Mouse (Mus musculus) embryonic facial prominence, embryonic 13.5 days (tissue): ENCODE results near the gene Vmo1. TPM values are rescaled to one million over a fixed set of nuclear protein-coding genes. Genes with fewer than 3 reads are reported as not detected.
"Not testable (repeated sequence)": the region's sequence is repeated elsewhere in the genome, so short reads cannot be mapped to it uniquely, and the experiment has no call there.

Experiments
- ATAC-seq: fragments of 200-750 bp; cut with Nextera tagmentation; 2 replicates; pipeline ENCODE4 v1.8.0; 2017; ENCODE audit warnings: low read depth; ENCODE audit not compliant: insufficient number of reproducible peaks, insufficient read depth, low FRiP score, low TSS enrichment
- H3K27ac ChIP-seq: fragments of 300-500 bp; sonication (generic); 2 replicates; pipeline ENCODE4 v1.5.1; 2015; ENCODE audit warnings: moderate library complexity, mild to moderate bottlenecking, inconsistent platforms
- H3K27me3 ChIP-seq: fragments of 300-500 bp; sonication (generic); 2 replicates; pipeline ENCODE4 v1.6.1; 2015; ENCODE audit warnings: mild to moderate bottlenecking, inconsistent platforms
- H3K36me3 ChIP-seq: fragments of 300-500 bp; sonication (generic); 2 replicates; pipeline ENCODE4 v1.6.1; 2015; ENCODE audit warnings: mild to moderate bottlenecking, inconsistent platforms
- H3K4me1 ChIP-seq: fragments of 300-500 bp; sonication (generic); 2 replicates; pipeline ENCODE4 v1.6.1; 2015; ENCODE audit warnings: inconsistent platforms
- H3K4me2 ChIP-seq: fragments of 300-500 bp; sonication (generic); 2 replicates; pipeline ENCODE4 v1.6.1; 2015; ENCODE audit warnings: moderate library complexity, mild to moderate bottlenecking, inconsistent platforms
- H3K4me3 ChIP-seq: fragments of 300-500 bp; sonication (generic); 2 replicates; pipeline ENCODE4 v1.5.1; 2015; ENCODE audit warnings: mild to moderate bottlenecking, inconsistent platforms
- H3K9ac ChIP-seq: fragments of 300-500 bp; sonication (generic); 2 replicates; pipeline ENCODE4 v1.6.1; 2015; ENCODE audit warnings: mild to moderate bottlenecking, inconsistent platforms
- H3K9me3 ChIP-seq: fragments of 300-500 bp; sonication (generic); 2 replicates; pipeline ENCODE4 v1.6.1; 2016; ENCODE audit warnings: inconsistent platforms
- WGBS: fragments of 180-500 bp; shearing (Covaris S2); methylation state at CpG from one replicate; pipeline ENCODE4 v1.1.7; 2015; ENCODE audit warnings: mixed read lengths; 5-methylcytosine and 5-hydroxymethylcytosine counted together
- polyA plus RNA-seq: library from polyadenylated mRNA; unstranded; fragments of >200 nt; fragmentation: Nextera tagmentation; extraction: Ambion mirVana; gene quantifications from 2 replicates; pipeline ENCODE4 v1.2.1, GENCODE M21; 2015

Vmo1 gene
- polyA plus RNA-seq, 1 experiment from 2014 or later, result not detected

DNA sequence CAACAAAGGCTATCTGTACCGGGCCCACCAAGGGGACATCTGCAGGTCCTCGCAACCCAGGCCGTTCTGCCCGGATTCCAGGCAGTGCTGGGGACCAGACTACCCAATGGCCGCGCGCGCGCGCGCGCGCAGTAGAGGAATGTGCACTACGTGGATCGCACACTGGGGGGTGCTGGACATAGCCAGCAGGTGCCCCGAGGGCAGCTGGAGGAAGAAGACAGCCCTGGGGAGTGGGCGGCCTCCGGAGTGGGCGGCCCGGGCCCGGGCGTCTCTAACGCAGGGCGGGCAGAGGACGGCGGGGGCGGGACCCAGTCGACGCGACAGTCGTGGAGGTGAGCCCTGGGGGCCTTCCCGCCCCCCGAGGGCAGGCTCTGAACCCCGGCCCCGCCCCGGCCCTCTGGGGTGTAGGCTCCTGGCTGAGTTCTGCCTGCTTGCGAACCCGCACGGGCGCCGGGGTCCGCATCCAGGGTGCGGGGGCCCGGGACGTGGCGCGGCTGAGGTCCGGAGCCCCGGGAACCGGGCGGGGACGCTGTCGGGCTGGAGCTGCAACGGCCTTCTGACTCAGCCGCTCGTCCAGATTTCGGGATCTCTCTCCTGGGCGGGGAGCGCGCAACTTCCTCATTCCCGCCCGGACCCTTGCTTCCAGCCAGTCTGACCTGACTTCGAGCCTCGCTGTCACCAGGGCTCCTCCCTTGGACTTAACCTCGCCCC lies 25.6 kb upstream of the Vmo1 start, which contains the start of gene Pld2:
Gene Pld2, plus strand, starts transcription at position 188 of the 711 bp plus-strand sequence.
- peak within 1 kb of the TSS; percentile 67 for H3K4me3 ChIP-seq
- under 1% methylated on average over 61 of the region's 65 CpGs for WGBS
- ATAC-seq, result peak; percentile 85
- no peak within 1 kb of the TSS for H3K27ac ChIP-seq
- H3K9ac ChIP-seq, result peak within 1 kb of the TSS; percentile 78
- peaks cover 41% of the 10 kb centered on the region for H3K27me3 ChIP-seq
- H3K36me3 ChIP-seq, result no peaks in the 10 kb centered on the region
- H3K4me1 ChIP-seq, result peaks cover 12% of the 10 kb centered on the region; the same call in 1 of the 2 replicates
- peak within 1 kb of the TSS; percentile 92 for H3K4me2 ChIP-seq
- no peaks in the 10 kb centered on the region for H3K9me3 ChIP-seq

DNA sequence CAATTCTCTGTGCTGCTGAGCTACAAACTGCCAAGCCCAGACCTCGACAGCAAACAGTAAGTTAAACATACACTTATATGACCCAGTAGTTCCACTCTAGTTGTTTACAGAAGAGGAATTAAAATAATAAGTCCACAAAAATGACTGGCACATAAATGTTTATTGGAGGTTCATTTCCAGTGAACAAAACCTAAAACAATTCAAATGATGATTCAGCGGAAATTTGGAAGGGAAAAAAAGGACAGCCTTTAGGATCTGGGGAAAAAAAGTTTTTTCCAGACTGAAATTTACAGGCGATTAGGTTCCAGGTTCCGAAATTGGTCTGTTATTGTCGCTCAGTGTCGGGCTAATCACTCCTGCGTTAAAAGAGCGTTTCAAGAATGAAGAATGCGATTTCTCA lies 25.0 kb upstream of the Vmo1 start:
- no peak overlapping the region for H3K27ac ChIP-seq
- peak overlapping the region; percentile 67 for H3K4me3 ChIP-seq
- peak overlapping the region; percentile 92 for H3K4me2 ChIP-seq
- H3K4me1 ChIP-seq, result peaks cover 12% of the 10 kb centered on the region; the same call in 1 of the 2 replicates
- H3K27me3 ChIP-seq, result peaks cover 41% of the 10 kb centered on the region
- H3K9me3 ChIP-seq, result no peaks in the 10 kb centered on the region
- no peak for ATAC-seq
- H3K36me3 ChIP-seq, result no peaks in the 10 kb centered on the region
- 17% methylated on average over 9 of the region's 9 CpGs for WGBS
- peak overlapping the region; percentile 78 for H3K9ac ChIP-seq

DNA sequence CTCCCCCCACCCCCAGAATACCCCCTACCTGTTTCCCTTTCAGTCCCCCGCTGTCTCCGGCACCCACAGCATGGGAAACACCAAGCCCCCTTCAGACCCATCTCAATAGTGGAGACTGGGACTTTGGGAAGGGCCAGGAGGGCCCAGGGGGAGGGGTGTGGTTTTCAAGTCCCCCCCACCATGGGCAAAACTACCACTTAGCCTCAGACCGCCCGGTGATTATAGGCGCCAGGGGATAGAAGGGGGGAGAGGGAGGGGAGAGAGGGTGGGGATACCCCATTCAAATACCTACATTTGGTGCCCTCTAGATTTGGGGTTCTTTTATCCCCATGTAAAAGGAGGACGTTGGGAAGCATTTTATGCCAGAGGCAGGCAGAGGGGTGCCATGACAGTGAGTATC lies 18.4 kb upstream of the Vmo1 start, which contains the start of gene Gm40193:
Gene Gm40193, minus strand, starts transcription at position 101 of the 400 bp plus-strand sequence.
- 79% methylated on average over 6 of the region's 6 CpGs for WGBS
- no peak for ATAC-seq
- no peak within 1 kb of the TSS for H3K4me2 ChIP-seq
- H3K4me1 ChIP-seq, result no peaks in the 10 kb centered on the region
- no peak within 1 kb of the TSS for H3K27ac ChIP-seq
- no peaks in the 10 kb centered on the region for H3K9me3 ChIP-seq
- no peak within 1 kb of the TSS for H3K9ac ChIP-seq
- H3K4me3 ChIP-seq, result no peak within 1 kb of the TSS
- H3K27me3 ChIP-seq, result no peaks in the 10 kb centered on the region
- peaks cover 14% of the 10 kb centered on the region for H3K36me3 ChIP-seq

DNA sequence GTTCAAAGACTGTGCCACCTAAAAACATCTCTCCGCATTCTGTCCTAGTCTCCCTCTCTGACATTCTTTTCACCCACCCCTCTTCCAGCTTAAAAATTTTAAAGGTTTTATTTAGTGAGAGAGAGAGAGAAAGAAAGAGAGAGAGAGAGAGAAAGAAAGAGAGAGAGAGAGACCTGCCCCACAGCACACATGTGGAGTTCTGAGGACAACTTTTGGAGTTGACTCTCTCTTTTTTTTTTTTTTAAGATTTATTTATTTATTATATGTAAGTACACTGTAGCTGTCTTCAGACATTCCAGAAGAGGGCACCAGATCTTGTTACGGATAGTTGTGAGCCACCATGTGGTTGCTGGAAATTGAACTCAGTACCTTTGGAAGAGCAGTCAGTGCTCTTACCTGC lies 16.6 kb upstream of the Vmo1 start:
- 80% methylated on average over 2 of the region's 2 CpGs for WGBS
- H3K4me2 ChIP-seq, H3K9ac ChIP-seq, H3K4me3 ChIP-seq, H3K27me3 ChIP-seq, ATAC-seq, H3K4me1 ChIP-seq, H3K27ac ChIP-seq, H3K9me3 ChIP-seq: not testable (repeated sequence)
- H3K36me3 ChIP-seq, result peaks cover 32% of the 10 kb centered on the region

DNA sequence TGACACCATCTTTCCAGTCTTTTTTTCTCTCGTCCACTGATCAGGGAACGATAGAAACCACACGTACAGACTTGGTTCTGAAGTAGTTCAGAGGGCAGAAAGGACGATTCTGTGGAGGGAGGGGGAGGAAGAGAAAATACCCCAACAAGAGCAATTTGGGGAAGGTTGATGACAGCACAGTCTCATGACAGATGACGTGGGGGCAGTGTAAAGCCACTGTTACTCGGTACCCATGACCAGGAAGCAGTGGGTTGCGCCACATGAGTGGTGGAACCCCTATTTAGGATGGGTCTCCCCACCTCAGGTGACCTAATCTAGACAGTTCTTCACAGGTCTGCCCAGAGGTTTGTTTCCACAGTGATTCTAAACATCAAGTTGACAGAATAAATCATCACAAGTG lies 14.2 kb upstream of the Vmo1 start:
- H3K27ac ChIP-seq, result no peak overlapping the region
- no peak for ATAC-seq
- no peaks in the 10 kb centered on the region for H3K9me3 ChIP-seq
- no peak overlapping the region for H3K9ac ChIP-seq
- no peaks in the 10 kb centered on the region for H3K27me3 ChIP-seq
- H3K4me1 ChIP-seq, result peaks cover 10% of the 10 kb centered on the region
- 92% methylated on average over 7 of the region's 7 CpGs for WGBS
- peaks cover 33% of the 10 kb centered on the region for H3K36me3 ChIP-seq
- no peak overlapping the region for H3K4me2 ChIP-seq
- H3K4me3 ChIP-seq, result no peak overlapping the region

DNA sequence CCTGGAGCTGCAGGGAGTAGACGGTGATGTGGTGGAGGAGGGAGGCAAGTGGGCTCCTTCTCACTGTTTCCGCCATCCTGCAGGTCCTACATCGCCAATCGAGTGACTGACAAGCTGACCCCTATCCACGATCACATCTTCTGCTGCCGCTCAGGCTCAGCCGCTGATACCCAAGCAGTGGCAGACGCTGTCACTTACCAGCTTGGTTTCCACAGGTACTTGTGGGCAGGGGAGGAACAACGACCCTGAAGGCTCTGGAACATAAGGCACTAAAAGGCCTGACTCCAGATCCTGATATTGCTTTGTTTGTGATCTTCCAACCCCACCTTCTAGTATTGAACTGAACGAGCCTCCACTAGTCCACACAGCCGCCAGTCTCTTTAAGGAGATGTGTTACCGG lies 11.8 kb upstream of the Vmo1 start:
- Histone ChIP-seq H3K9ac (peak overlapping the region; percentile 78), H3K36me3 (peaks cover 33% of the 10 kb centered on the region), H3K4me3 (peak overlapping the region; percentile 70), H3K27ac (no peak overlapping the region), H3K4me1 (peaks cover 10% of the 10 kb centered on the region), H3K9me3 (no peaks in the 10 kb centered on the region), H3K27me3 (no peaks in the 10 kb centered on the region), H3K4me2 (peak overlapping the region; percentile 80)
- 88% methylated on average over 12 of the region's 12 CpGs for WGBS
- ATAC-seq, result no peak

DNA sequence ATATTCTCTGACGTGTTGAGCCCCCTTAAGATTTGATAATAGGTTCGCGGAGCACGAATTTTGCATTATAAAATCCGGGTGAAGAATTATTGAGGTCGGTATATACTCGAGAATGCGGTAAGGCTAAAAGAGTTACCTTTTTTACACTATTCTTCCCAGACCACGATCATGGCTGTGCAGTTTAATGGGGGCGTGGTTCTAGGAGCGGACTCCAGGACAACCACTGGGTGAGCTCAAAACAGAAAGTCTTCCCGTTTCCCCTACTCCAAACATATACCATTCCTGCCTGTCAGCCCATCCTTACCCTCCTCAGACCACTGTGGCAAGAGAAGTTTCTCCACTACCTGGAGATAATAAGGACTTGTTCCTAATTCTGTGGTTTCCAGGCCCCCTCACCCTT lies 11.3 kb upstream of the Vmo1 start:
- no peak for ATAC-seq
- peaks cover 33% of the 10 kb centered on the region for H3K36me3 ChIP-seq
- H3K27me3 ChIP-seq, result peaks cover 1% of the 10 kb centered on the region
- H3K4me3 ChIP-seq, result peak overlapping the region; percentile 70
- WGBS, result under 1% methylated on average over 12 of the region's 12 CpGs
- H3K9ac ChIP-seq, result peak overlapping the region; percentile 78
- H3K27ac ChIP-seq, result no peak overlapping the region; the same call in 1 of the 2 replicates
- H3K4me1 ChIP-seq, result peaks cover 10% of the 10 kb centered on the region
- H3K9me3 ChIP-seq, result no peaks in the 10 kb centered on the region
- H3K4me2 ChIP-seq, result peak overlapping the region; percentile 80

DNA sequence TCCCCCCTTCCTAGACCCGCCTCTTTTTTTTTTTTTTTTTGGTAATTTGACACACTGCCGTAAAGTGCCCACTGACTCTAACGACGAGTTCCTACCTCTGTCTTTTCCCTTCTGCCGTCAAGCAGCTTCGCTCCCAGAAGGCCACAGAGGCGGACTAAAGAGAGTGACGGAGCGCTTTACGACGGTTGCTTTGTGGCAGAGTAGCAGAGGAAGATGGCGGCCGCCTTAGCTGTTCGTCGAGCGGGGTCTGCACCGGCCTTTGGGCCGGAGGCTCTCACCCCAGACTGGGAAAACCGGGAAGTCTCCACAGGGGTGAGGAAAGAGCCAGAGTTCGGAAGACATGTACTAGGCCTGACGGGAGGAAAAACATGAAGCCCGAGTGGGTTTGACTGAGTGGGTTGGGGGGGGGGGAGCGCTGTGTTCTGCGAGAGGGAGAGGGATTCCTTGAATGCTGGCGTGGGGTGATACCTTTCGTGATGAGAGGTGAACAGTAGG lies 10.8 kb upstream of the Vmo1 start, which contains the start of gene Psmb6:
Gene Psmb6, plus strand, starts transcription at position 184 of the 495 bp plus-strand sequence.
- H3K4me2 ChIP-seq, result peak within 1 kb of the TSS; percentile 80
- H3K9ac ChIP-seq, result peak within 1 kb of the TSS; percentile 78
- peaks cover 33% of the 10 kb centered on the region for H3K36me3 ChIP-seq
- H3K27me3 ChIP-seq, result peaks cover 5% of the 10 kb centered on the region
- WGBS, result under 1% methylated on average over 25 of the region's 26 CpGs
- H3K27ac ChIP-seq, result no peak within 1 kb of the TSS; the same call in 1 of the 2 replicates
- peak within 1 kb of the TSS; percentile 70 for H3K4me3 ChIP-seq
- no peaks in the 10 kb centered on the region for H3K9me3 ChIP-seq
- peak; percentile 91 for ATAC-seq
- peaks cover 15% of the 10 kb centered on the region for H3K4me1 ChIP-seq

DNA sequence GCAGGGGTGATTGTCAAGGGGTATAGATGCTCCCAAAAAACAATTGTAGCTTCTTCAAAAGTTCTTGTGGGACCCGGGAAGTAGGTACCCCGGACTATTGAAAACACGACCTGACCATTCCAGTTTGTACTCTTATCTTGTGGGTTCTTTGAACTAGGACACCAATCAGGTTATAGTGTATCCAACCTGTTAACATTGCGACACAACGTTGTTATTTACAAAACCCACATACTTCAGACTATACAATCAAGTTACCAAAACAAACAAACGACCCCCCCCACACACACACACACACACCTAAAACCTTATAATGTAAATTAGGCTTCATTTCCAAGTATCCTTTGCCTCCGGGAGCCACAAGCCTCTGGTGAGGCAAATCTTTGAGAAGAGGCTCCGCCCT lies 10.4 kb upstream of the Vmo1 start:
- Histone ChIP-seq H3K4me1 (peaks cover 20% of the 10 kb centered on the region), H3K36me3 (peaks cover 33% of the 10 kb centered on the region), H3K27me3 (peaks cover 9% of the 10 kb centered on the region), H3K4me3 (peak overlapping the region; percentile 70), H3K4me2 (peak overlapping the region; percentile 56), H3K9me3 (no peaks in the 10 kb centered on the region), H3K27ac (no peak overlapping the region), H3K9ac (peak overlapping the region; percentile 59)
- no peak for ATAC-seq
- WGBS, result 5% methylated on average over 8 of the region's 8 CpGs

DNA sequence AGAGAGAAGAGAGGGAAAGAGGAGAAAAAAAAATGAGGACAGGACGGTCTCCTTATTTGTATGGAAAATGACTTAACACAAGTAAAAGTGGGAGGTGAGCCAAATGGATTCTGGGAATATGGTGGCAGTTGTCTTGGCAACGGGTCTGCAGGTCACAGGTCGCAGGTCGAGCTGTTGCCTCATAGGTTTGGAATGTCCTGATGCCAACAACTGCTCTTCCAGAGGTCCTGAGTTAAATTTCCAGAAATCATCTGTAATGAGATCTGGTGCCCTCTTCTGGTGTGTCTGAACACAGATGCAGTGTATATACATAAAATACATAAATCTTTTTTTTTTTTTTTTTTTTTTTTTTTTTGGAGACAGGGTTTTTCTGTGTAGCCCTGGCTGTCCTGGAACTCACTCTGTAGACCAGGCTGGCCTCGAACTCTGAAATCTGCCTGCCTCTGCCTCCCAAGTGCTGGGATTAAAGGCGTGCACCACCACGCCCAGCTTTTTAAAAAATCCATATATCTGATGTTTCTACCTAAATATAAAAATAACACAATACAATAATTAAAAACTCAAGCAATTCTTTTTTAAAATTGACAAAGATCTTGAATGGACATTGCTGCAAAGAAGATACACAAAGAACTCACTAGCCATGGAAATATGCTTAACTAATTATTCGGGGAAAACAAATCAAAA lies 9.0 kb upstream of the Vmo1 start:
- H3K9ac ChIP-seq, H3K4me2 ChIP-seq, H3K9me3 ChIP-seq, H3K4me3 ChIP-seq, ATAC-seq, H3K27ac ChIP-seq: not testable (repeated sequence)
- 86% methylated on average over 8 of the region's 8 CpGs for WGBS
- H3K36me3 ChIP-seq, result peaks cover 25% of the 10 kb centered on the region
- peaks cover 13% of the 10 kb centered on the region for H3K27me3 ChIP-seq
- peaks cover 23% of the 10 kb centered on the region for H3K4me1 ChIP-seq

DNA sequence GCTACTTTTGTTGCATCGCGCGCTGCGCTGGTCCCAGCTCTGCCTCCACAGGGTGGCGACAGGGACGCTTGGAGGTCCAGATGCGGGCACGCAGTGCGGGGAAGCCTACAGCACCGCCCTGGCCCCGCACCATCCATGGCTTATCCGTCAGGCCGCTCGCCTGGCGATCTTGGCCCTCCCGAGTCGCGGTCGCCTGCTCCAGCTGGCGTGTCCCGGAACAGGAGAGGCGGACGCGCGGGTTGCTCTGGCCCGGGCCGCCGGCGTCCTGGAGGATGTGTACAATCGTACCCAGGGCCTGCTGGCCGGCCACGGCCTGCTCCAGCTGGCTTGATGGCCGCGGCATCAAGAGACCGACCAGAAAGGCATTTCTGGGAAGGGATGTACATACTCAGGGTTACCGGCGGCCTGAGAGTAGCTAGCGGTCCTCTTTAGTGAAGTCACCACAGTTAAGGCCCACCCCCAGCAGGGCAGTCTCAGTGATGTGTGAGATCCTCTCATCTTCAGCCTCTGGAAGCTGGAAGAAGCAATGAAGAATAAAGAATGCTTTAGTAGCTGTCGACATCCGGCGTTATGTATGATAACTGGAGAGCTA lies 5.9 kb upstream of the Vmo1 start:
- H3K4me1 ChIP-seq, result peaks cover 13% of the 10 kb centered on the region
- H3K9ac ChIP-seq, result peak overlapping the region; percentile 75
- no peaks in the 10 kb centered on the region for H3K9me3 ChIP-seq
- ATAC-seq, result no peak
- H3K4me2 ChIP-seq, result peak overlapping the region; percentile 60
- WGBS, result 8% methylated on average over 41 of the region's 41 CpGs
- H3K36me3 ChIP-seq, result no peaks in the 10 kb centered on the region
- peak overlapping the region; percentile 4; the same call in 1 of the 2 replicates for H3K27ac ChIP-seq
- peaks cover 13% of the 10 kb centered on the region for H3K27me3 ChIP-seq
- peak overlapping the region; percentile 40 for H3K4me3 ChIP-seq
